Mouse (Mus musculus) MEL (cell line): ENCODE measurements around the gene Scnn1a.

ENCODE experiments used
- CHD1 ChIP-seq: IDR thresholded peaks from 2 replicates; pipeline ENCODE4 v1.6.1; 2012; ENCODE audit warnings: low read depth, mild to moderate bottlenecking, inconsistent platforms, low read length, improper control_type of control experiment
- CHD2 ChIP-seq: IDR thresholded peaks from 2 replicates; pipeline ENCODE4 v1.6.1; 2011; ENCODE audit warnings: low read length, improper control_type of control experiment
- CTCF ChIP-seq, 3 experiments: IDR thresholded peaks in 2 of 3; conservative IDR thresholded peaks in 1 of 3; 2 replicates each; pipeline ENCODE4 v1.5.1; 2011 to 2012; ENCODE audit warnings: low read length in 3 of 3, low read depth in 2 of 3, mild to moderate bottlenecking in 2 of 3, improper control_type of control experiment in 1 of 3, inconsistent platforms in 1 of 3, mixed read lengths in 1 of 3, moderate library complexity in 1 of 3; ENCODE audit not compliant: control insufficient read depth in 1 of 3, insufficient read depth in 1 of 3, poor library complexity in 1 of 3, severe bottlenecking in 1 of 3
- E2F4 ChIP-seq: IDR thresholded peaks from 2 replicates; pipeline ENCODE4 v1.6.1; 2011; ENCODE audit warnings: low read depth, low read length, improper control_type of control experiment, borderline replicate concordance
- EP300 ChIP-seq, 2 experiments: IDR thresholded peaks; 2 replicates each; pipeline ENCODE4 v1.6.1; 2011; ENCODE audit warnings: improper control_type of control experiment in 2 of 2, low read length in 2 of 2, low read depth in 1 of 2, mild to moderate bottlenecking in 1 of 2
- GABPA ChIP-seq: IDR thresholded peaks from 2 replicates; pipeline ENCODE4 v1.6.1; 2012; ENCODE audit warnings: low read depth, mild to moderate bottlenecking, inconsistent platforms, low read length, improper control_type of control experiment, moderate library complexity
- HCFC1 ChIP-seq: IDR thresholded peaks from 2 replicates; pipeline ENCODE4 v1.6.1; 2012; ENCODE audit warnings: low read depth, mild to moderate bottlenecking, inconsistent platforms, low read length, improper control_type of control experiment, moderate library complexity
- JUND ChIP-seq: IDR thresholded peaks from 2 replicates; pipeline ENCODE4 v1.6.1; 2011; ENCODE audit warnings: low read depth, mild to moderate bottlenecking, improper control_type of control experiment, low read length
- MYC ChIP-seq: IDR thresholded peaks from 2 replicates; pipeline ENCODE4 v1.6.1; 2011; ENCODE audit warnings: low read depth, mild to moderate bottlenecking, low read length, improper control_type of control experiment, moderate library complexity
- POLR2A ChIP-seq, 2 experiments: IDR thresholded peaks; 2 replicates each; pipeline ENCODE4 v1.6.1; 2011 to 2012; ENCODE audit warnings: low read length in 2 of 2, mild to moderate bottlenecking in 2 of 2, control low read depth in 1 of 2, improper control_type of control experiment in 1 of 2, low read depth in 1 of 2, moderate library complexity in 1 of 2; ENCODE audit not compliant: control insufficient read depth in 1 of 2, insufficient read depth in 1 of 2, poor library complexity in 1 of 2
- SIN3A ChIP-seq: IDR thresholded peaks from 2 replicates; pipeline ENCODE4 v1.6.1; 2012; ENCODE audit warnings: low read length, improper control_type of control experiment, inconsistent platforms
- ZC3H11A ChIP-seq: IDR thresholded peaks from 2 replicates; pipeline ENCODE4 v1.6.1; 2012; ENCODE audit warnings: low read depth, mild to moderate bottlenecking, inconsistent platforms, low read length, improper control_type of control experiment
- ZMIZ1 ChIP-seq: IDR thresholded peaks from 2 replicates; pipeline ENCODE4 v1.6.1; 2012; ENCODE audit warnings: low read depth, mild to moderate bottlenecking, inconsistent platforms, low read length, improper control_type of control experiment, moderate library complexity
- ZNF384 ChIP-seq: IDR thresholded peaks from 2 replicates; pipeline ENCODE4 v1.6.1; 2012; ENCODE audit warnings: low read depth, mild to moderate bottlenecking, inconsistent platforms, low read length, improper control_type of control experiment

DNA sequence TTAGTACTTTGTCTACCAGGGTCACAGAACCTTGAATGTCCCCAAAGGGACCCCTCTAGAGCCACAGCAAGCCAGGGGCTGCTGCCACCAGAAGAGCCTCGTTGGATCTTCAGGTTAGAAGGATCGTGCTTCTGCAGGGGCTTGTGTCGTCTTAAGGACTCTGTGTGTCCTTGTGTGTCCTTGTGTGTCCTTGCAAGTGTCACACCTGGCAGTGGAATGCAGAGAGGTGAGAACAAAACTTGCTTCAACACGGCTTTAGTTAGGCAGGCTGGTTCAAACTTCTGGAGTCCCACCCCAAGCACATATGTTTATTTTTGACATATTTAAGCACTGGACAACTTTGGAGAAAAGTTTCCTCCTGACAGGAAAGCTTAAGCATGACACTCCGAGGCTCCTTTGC lies 31.7 kb upstream of the Scnn1a start:
- TF ChIP-seq ZC3H11A (no peak), POLR2A (IDR thresholded peaks at IDR 0.05; ENCODE audit: control insufficient read depth in 1 of 2, insufficient read depth in 1 of 2, low read depth in 1 of 2, low read length in 2 of 2, poor library complexity in 1 of 2) (no peak), HCFC1 (no peak), CTCF (IDR thresholded peaks at IDR 0.05 in 2 of 3, conservative IDR thresholded peaks at IDR 0.05 in 1 of 3; ENCODE audit: control insufficient read depth in 1 of 3, insufficient read depth in 1 of 3, low read depth in 2 of 3, low read length in 3 of 3, poor library complexity in 1 of 3, severe bottlenecking in 1 of 3) (no peak), MYC (no peak), CHD1 (no peak), ZMIZ1 (no peak), JUND (no peak), CHD2 (no peak), GABPA (no peak), E2F4 (no peak), ZNF384 (no peak), SIN3A (no peak), EP300 (IDR thresholded peaks at IDR 0.05; ENCODE audit: low read depth in 1 of 2, low read length in 2 of 2) (no peak)
